Mouse (Mus musculus): ENCODE results near the gene Fam71a. TPM values are rescaled to one million over a fixed set of nuclear protein-coding genes. Genes with fewer than 3 reads are reported as not detected.
"Not testable (repeated sequence)": the region's sequence is repeated elsewhere in the genome, so short reads cannot be mapped to it uniquely, and the experiment has no call there.

Fam71a gene
- polyA plus RNA-seq, 2 experiments from 2014 or later = not detected

DNA sequence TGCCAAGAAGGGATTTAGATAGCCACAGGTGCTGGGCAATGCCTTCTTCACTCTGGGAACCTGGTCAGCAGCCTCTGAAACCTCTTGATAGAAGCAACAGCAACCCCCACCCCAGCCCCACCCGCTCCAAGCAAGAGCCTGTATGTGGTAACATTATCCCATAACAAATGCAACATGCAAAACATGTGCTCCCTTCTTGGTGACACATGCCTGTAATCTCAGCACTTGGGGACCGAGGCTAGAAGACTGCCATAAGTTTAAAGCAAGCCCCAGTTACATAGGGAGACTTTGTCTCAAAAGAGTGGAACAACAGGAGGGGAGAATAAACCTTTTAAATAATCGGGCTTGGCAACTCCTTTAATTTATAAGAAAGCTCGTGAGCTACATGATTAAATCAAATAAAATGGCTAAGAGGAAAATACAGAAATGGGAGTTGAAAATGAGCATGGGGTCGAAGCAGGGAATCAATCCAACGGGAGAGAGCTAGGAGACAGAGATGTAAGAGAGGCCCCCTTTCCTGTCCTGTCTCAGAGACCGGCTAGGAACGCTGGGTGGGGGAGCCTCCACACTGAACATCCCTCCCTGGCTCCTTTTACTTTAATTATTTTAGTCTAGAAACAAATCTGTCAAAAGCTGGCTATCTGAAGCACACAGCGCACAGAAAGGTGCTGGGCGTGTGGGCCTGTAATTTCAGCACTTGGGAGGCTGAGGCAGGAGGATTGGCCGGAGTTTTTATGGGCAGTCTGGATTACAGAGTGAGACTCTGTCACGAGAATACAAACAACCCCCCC, 17.0 kb upstream of the Fam71a start:
- ATAC-seq = no peak

GRCm38 (mm10) chr1:191180397-191180796, 15.8 kb upstream of the Fam71a start:
- no peak for ATAC-seq

DNA sequence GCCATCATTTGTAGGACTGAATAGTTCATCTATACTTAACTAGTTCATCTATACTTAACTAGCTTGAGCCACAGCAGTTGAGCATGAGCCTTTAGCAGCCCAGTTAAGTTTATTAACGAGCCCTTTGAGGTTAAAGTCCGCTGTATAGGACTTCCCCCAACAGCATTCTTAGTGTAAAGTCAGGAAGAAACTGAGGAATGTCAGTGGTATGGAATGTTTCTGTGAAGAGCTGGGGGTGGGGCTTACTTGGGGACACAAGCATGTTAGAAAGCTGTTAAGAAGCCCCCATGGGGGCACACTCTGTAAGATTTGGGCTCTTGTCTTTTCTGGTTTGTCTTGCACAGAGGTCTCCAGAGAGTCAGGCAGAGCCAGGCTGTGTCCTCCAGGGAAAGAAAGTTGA, 15.2 kb upstream of the Fam71a start:
- no peak for ATAC-seq

GRCm38 (mm10) chr1:191178511-191179188, 14.0 kb upstream of the Fam71a start:
- ATAC-seq = no peak

DNA sequence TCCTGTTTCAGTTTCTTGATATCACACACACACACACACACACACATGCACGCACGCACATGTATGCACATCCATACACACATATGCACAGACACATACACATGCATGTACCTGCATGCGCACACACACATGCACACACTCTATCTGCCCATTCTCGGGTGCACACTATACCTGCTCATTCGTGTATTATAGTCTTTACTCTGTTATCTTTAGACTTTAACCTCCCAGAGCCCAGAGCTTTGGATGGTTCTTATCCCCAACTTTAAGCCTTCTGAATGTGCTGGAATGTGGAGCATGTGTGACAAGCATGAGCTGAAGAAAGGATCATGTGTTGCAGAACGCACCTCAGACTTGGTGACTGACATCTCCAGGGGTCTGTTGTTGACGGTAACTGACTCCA, 12.3 kb upstream of the Fam71a start:
- ATAC-seq = no peak

GRCm38 (mm10) chr1:191172487-191172886, 7.9 kb upstream of the Fam71a start:
- no peak for ATAC-seq

GRCm38 (mm10) chr1:191170444-191170843, 5.8 kb upstream of the Fam71a start:
- no peak for ATAC-seq

DNA sequence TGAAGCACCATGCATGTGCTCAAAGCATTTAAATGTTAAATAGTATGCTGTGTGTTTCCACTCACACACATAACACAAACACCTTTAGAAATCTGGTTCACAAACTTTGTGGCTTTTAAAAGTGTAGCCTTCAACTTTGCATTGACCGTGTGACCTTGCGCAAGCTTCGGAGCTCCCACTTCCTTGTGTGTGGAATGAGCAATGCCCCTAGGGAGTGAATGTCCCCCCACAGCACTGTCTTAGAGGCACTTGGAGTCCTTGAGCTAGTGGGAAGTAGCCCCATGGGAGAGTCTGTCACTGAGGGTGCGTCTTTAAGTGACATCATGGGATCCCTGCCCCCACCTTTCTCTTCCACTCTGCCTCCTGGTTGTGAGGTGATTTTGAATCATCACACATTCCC, 1.6 kb upstream of the Fam71a start:
- no peak for ATAC-seq

- no peak for ATAC-seq
Measured at GRCm38 (mm10) chr1:191154314-191154713, 10.3 kb downstream of the Fam71a start.

GRCm38 (mm10) chr1:191153052-191153451, 11.6 kb downstream of the Fam71a start:
- peak; percentile 85 for ATAC-seq

DNA sequence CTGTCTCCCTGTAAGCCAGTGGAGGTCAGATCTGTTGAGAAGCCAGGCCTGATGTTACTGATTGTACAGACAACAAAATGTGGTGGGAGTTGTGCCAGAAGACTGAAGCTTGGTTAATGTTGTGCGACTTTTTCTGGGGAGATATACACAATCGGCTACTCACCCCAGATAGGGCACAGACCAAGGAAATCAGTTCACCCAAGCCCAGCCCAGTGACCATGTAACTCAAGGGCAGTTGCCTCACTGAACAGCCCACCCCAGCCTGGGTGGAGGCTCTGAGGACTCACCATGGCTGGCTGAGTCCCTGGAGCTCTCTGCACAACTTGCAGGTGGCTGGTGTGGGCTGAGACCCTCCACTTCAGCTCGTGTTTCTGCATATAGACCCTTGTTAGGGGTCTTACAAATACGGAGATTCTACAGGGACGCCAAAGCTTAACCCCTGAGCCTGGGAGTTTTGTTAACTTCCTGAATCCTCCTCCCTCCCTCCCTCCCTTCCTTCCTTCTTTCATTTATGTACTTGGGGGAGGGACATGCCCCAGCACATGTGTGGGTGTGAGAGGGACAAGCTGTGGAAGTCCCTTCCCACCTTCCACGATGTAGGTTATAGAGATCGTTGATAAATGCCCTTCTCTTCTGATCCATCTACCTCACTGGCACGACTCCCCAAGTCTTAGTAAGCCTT, 13.6 kb downstream of the Fam71a start:
- no peak for ATAC-seq

- not testable (repeated sequence) for ATAC-seq
Measured at GRCm38 (mm10) chr1:191149489-191149888, 15.1 kb downstream of the Fam71a start.

GRCm38 (mm10) chr1:191140983-191141382, 23.6 kb downstream of the Fam71a start:
- ATAC-seq = no peak

DNA sequence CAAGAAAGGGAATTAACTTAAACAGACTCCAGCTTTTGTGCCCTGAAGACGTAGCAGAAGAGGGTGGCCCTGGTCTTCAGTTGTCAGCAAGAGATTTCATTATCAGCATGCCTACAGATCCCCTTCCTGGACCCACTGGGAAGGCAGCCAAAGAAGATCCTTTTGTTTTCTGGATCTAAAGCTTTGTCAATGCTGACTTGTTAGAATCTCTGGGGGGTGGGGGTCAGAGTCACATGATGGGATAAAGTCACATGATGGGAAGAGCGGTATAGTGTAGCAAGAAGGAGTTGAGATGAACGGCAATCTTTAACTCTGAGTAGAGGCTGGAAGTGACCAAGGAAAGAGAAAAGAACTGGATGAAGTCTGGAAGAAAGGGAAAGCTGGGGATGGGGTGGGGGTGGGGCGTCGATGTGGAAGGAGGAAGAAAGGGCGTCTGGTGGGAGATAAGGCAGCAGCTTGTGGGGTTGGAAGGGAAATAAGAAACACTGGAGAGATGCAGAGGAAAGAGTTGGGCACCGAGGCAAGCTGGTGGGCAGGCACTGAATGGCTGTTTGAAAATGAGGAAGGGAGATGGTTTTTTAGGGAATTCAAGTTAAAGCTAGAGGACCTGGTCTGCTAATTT, 25.6 kb downstream of the Fam71a start:
- no peak for ATAC-seq

- ATAC-seq = no peak
Measured at GRCm38 (mm10) chr1:191138436-191138835, 26.2 kb downstream of the Fam71a start.

DNA sequence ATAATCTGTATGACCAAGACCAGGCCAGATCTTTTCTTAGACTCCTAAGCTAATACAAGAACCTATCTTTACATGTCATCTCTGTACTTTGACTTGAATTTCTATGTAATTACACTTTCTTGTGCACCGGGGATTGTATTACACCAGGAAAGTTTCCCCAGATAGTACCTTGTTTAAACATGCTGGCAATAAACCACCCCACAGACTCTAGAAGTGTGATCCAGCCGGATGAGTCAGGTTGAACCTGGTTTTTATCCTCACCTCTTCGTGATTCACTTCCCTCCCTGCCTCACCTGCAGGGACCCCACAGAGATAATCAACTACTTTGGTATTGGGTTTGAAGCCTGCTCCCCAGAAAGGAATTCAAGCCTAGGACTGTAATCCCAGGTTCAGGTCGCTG, 29.2 kb downstream of the Fam71a start:
- no peak for ATAC-seq

- no peak for ATAC-seq
Measured at GRCm38 (mm10) chr1:191132934-191133333, 31.7 kb downstream of the Fam71a start.

GRCm38 (mm10) chr1:191132240-191132639, 32.4 kb downstream of the Fam71a start:
- no peak for ATAC-seq

DNA sequence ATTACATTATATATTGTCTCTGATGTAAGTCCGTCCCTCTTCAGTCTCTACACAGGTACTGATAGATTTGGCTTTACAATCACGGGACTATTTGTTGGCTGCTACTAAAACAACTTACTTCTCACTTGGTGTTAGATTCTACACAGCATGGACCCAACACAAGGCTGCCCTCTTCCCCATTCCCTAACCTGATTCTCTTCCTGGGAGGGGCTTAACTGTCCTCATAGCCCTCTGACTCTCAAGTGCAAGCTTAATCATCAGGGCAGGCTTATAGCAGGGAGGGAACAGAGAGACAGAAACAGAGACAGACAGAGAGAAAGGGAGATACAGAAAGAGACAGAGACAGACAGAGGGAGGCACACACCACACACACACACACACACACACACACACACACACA, 32.9 kb downstream of the Fam71a start:
- ATAC-seq = no peak

DNA sequence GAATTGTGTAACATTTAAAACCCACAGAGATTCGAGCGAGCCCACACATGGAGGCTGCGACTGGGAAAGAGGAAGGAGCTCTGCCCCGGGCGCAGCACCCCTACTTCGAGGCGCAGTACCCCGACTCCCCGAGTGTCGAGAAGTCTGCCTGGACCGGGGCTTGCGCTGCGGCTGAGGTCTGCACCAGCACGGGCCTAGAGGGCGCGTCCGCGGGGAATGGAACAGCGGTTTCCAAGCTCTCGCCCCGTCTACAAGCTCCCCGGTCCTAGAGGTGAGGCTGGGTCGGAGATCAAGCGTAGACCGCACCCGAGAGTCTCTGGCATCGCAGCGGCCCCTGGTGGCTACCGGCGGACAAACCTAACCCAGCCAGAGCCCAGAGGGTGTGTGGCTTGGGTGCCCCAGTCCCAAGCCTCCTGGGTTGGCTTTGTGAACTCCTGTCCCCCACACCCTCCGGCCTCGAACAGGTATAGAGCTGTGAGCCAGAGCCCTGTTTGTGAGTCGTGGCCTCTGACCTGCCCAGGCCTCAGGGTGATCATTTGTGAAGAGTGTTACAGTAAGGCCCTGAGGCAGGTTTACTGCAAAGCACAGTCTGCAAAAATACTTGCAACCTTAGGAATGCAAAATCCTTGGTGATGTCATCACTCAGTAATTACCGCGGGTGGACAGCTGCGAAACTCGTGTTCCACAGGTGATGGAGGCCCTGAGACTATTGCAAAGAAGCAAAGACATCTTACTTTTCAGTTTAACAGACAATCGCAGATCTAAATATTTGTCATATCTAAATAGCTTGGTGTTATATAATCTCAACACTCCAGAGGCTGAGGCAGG, 38.6 kb downstream of the Fam71a start:
- ATAC-seq = peak; percentile 98

GRCm38 (mm10) chr1:191124288-191124687, 40.3 kb downstream of the Fam71a start:
- ATAC-seq = no peak

DNA sequence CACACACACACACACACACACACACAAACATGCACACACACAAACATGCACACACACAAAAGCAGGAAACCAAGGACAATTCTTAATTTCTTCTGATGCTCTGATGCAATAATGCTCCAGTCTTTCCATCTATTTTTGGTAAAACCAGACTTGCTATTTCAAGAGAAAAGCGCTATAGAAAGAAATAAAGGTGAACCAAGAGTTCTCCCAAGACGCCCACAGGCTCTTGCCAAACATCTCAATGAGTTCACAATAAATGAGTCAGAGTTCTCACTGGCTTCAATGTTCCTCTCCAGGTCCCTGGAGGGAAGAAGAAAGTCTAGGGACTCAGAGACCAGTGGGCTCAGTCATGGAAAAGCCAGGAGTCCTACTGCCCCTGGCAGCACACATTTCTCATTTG, 40.9 kb downstream of the Fam71a start:
- no peak for ATAC-seq

Data from CD4-positive, CD25-positive, alpha-beta regulatory T cell, adult 4 months (primary cell).